Comparison of ENCODE assay signal across 7 mouse cellular contexts in the genomic region with DNA sequence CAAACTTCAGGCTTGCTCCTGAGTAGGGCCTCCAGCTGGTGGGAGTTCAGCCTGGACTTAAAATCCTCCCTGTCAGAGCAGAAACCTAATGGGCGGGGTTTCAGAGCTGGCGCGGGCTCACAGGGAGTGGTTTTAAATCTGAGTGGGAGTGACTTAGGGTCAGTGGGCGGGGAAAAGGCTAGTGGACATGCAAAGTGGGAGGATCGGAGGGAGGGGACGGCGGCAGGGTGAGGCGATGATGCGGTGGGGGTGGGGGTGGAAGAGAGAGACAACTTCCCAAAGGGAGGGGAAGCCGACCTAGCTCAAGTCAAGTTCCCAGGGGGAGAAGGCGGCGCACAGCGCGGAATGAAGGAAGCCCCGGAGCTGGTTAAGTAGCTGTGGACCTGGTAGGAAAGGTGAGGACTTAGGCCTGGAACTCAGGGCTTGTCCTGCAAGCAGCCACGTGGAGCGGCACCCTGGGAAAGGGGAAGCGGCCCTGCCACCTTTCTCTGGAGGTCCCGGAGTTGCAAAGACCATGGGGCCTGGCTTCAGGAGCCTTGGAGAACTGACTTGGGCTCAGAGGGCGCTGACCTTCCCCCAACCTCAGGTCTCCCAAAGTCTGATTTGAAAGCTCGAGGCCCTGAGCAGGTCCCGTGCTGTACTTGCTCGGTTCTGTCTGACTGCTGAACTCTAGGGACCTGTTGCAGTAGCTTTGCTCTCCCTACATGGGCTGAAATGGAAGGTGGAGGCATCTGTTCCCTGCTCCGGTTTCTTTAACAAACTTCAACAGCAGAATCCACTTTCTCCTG. TPM values are rescaled to one million over a fixed set of nuclear protein-coding genes. Genes with fewer than 3 reads are reported as not detected.
A peak's percentile ranks its signal among the peaks of the same experiment; 100 is the strongest.
DNase-seq lines count a peak whose midpoint lies in the region; ATAC-seq and TF ChIP-seq lines count a peak whose summit lies in the region.

A gene (plus strand): TSS at position 238 of the 788 bp plus-strand sequence.

- H3K27ac ChIP-seq in embryonic facial prominence, embryonic 12.5 days, result peak within 1 kb of the TSS; percentile 73
- H3K27ac ChIP-seq in limb, embryonic 11.5 days (replicated peaks; ENCODE audit: low read depth, low read length), result no peak within 1 kb of the TSS
- no peak within 1 kb of the TSS for H3K27ac ChIP-seq in midbrain, embryonic 13.5 days
- H3K27ac ChIP-seq in small intestine, adult 2 months (ENCODE audit: insufficient read depth, low read depth, low read length), result peak within 1 kb of the TSS; percentile 48

- peak; percentile 19; the same call in 1 of the 2 replicates for TF ChIP-seq POLR2A in small intestine, adult 2 months (IDR thresholded peaks at IDR 0.05; ENCODE audit: low read depth, low read length)

- TF ChIP-seq CTCF in small intestine, adult 2 months (IDR thresholded peaks at IDR 0.05; ENCODE audit: extremely low read depth, insufficient read length, insufficient replicate concordance, low read depth, low read length), result no peak

- H3K36me3 ChIP-seq in embryonic facial prominence, embryonic 12.5 days, result no peaks in the 10 kb centered on the region
- H3K36me3 ChIP-seq in limb, embryonic 11.5 days (ENCODE audit: control insufficient read depth, insufficient read depth, low read length), result no peaks in the 10 kb centered on the region
- no peaks in the 10 kb centered on the region for H3K36me3 ChIP-seq in midbrain, embryonic 13.5 days
- H3K36me3 ChIP-seq in small intestine, adult 2 months (ENCODE audit: control insufficient read depth, insufficient read depth, low read length), result no peaks in the 10 kb centered on the region

- 1% methylated on average over 24 of the region's 24 CpGs for whole genome bisulfite sequencing in embryonic facial prominence, embryonic 12.5 days
- 1% methylated on average over 24 of the region's 24 CpGs for WGBS in limb, embryonic 11.5 days
- under 1% methylated on average over 24 of the region's 24 CpGs for WGBS in midbrain, embryonic 13.5 days
- WGBS in small intestine, adult 2 months, result under 1% methylated on average over 24 of the region's 24 CpGs

- 0 out of 2 replicates have a peak, but pooled peaks cover 4% of the 10 kb centered on the region for H3K4me1 ChIP-seq in embryonic facial prominence, embryonic 12.5 days
- H3K4me1 ChIP-seq in limb, embryonic 11.5 days (ENCODE audit: control insufficient read depth, insufficient read depth, low read length), result no peaks in the 10 kb centered on the region
- H3K4me1 ChIP-seq in midbrain, embryonic 13.5 days (replicated peaks), result peaks cover 14% of the 10 kb centered on the region
- no peaks in the 10 kb centered on the region; the same call in 1 of the 2 replicates for H3K4me1 ChIP-seq in small intestine, adult 2 months (ENCODE audit: control insufficient read depth, insufficient read depth, insufficient read length, low read length)

- H3K9ac ChIP-seq in embryonic facial prominence, embryonic 12.5 days, result peak within 1 kb of the TSS; percentile 59
- peak within 1 kb of the TSS; percentile 22 for H3K9ac ChIP-seq in limb, embryonic 11.5 days (ENCODE audit: low read length)
- peak within 1 kb of the TSS; percentile 53; the same call in 1 of the 2 replicates for H3K9ac ChIP-seq in midbrain, embryonic 13.5 days (replicated peaks)

- peak within 1 kb of the TSS; percentile 81 for H3K4me2 ChIP-seq in embryonic facial prominence, embryonic 12.5 days (replicated peaks)
- H3K4me2 ChIP-seq in limb, embryonic 11.5 days (ENCODE audit: low read depth, severe bottlenecking), result peak within 1 kb of the TSS; percentile 45
- peak within 1 kb of the TSS; percentile 70 for H3K4me2 ChIP-seq in midbrain, embryonic 13.5 days (replicated peaks)

- ATAC-seq in embryonic facial prominence, embryonic 12.5 days (ENCODE audit: insufficient number of reproducible peaks, insufficient read depth, low FRiP score, low TSS enrichment), result peak; percentile 93
- peak; percentile 98 for ATAC-seq in limb, embryonic 11.5 days (ENCODE audit: insufficient number of reproducible peaks, low FRiP score, low TSS enrichment, low read depth)
- ATAC-seq in midbrain, embryonic 13.5 days, result peak; percentile 93

- no peaks in the 10 kb centered on the region for H3K27me3 ChIP-seq in embryonic facial prominence, embryonic 12.5 days
- H3K27me3 ChIP-seq in limb, embryonic 11.5 days (ENCODE audit: control insufficient read depth, insufficient read depth, low read length), result no peaks in the 10 kb centered on the region
- H3K27me3 ChIP-seq in midbrain, embryonic 13.5 days, result no peaks in the 10 kb centered on the region
- H3K27me3 ChIP-seq in small intestine, adult 2 months (ENCODE audit: control insufficient read depth, insufficient read depth, low read length), result no peaks in the 10 kb centered on the region

- H3K4me3 ChIP-seq in embryonic facial prominence, embryonic 12.5 days, result peak within 1 kb of the TSS; percentile 48
- peak within 1 kb of the TSS; percentile 32 for H3K4me3 ChIP-seq in limb, embryonic 11.5 days (ENCODE audit: low read depth, low read length)
- peak within 1 kb of the TSS; percentile 40 for H3K4me3 ChIP-seq in midbrain, embryonic 13.5 days (replicated peaks)
- H3K4me3 ChIP-seq in small intestine, adult 2 months (ENCODE audit: low read depth, low read length), result peak within 1 kb of the TSS; percentile 71

- H3K9me3 ChIP-seq in embryonic facial prominence, embryonic 12.5 days, result no peaks in the 10 kb centered on the region
- no peaks in the 10 kb centered on the region for H3K9me3 ChIP-seq in limb, embryonic 11.5 days (ENCODE audit: control insufficient read depth, low read length)
- no peaks in the 10 kb centered on the region for H3K9me3 ChIP-seq in midbrain, embryonic 13.5 days

- peak; percentile 84 for DNase-seq in adrenal gland, postnatal 25 days
- DNase-seq in heart, adult 11 months, result peak; percentile 99
- DNase-seq in kidney, adult 11 months, result peak; percentile 94
- DNase-seq in limb, embryonic 11.5 days (ENCODE audit: low spot score), result peak; percentile 89

RNA-seq across cellular contexts. Expression of the gene that starts here (rescaled TPM):
- total RNA-seq in adrenal gland, postnatal 25 days (2021), result 15.6 and 19.1 TPM in 2 replicates
- 12.9 and 13.0 TPM in 2 replicates for polyA plus RNA-seq in embryonic facial prominence, embryonic 12.5 days (2016; fragmentation: Nextera tagmentation; extraction: Ambion mirVana)
- polyA plus RNA-seq in limb, embryonic 11.5 days (2014; fragmentation: Nextera tagmentation; extraction: Ambion mirVana), result 13.2 and 14.7 TPM in 2 replicates
- polyA plus RNA-seq in midbrain, embryonic 13.5 days (2015; fragmentation: Nextera tagmentation; extraction: Ambion mirVana), result 4.1 and 5.6 TPM in 2 replicates
- 1.3 and 2.5 TPM in 2 replicates for polyA plus RNA-seq in small intestine, adult 2 months (2012; rRNA removed)

Comparison
In these comparisons a context has a peak if more than half of its experiments do, and no peak if none do; other contexts are left out.
1. H3K27ac ChIP-seq: peak in embryonic facial prominence, embryonic 12.5 days (single experiment) and small intestine, adult 2 months (single experiment); none in limb, embryonic 11.5 days (single experiment) and midbrain, embryonic 13.5 days (single experiment).
2. Peak in every context shown above with its lines, with median percentiles within 50 percentile points of each other: DNase-seq, ATAC-seq, H3K4me2 ChIP-seq, H3K4me3 ChIP-seq and H3K9ac ChIP-seq.